Mouse (Mus musculus): ENCODE data around the gene Cyp2b23.
"Not testable (repeated sequence)": the region's sequence is repeated elsewhere in the genome, so short reads cannot be mapped to it uniquely, and the experiment has no call there.

Cyp2b23 gene

DNA sequence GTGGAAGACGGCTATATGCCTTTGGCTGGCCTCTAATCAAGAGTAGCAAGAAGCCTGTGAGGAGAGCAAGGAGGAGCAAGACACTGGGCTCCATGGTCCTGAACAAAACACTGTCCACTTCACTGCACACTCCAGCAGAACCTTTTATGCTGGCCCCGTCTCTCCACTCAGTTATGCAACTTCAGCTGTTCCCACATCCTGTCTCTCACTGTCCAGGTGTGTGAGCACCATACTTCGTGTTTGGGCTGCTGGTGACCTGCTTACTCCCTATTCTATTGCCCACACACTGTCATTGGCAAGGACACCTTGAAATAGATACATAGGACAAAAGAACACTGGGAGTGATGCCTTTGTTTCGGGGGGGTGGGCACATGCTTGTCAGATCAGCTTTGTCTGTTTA, at the start of gene Cyp2b23:
TSS of gene Cyp2b23 (minus strand) at position 101 of the 400 bp plus-strand sequence.
- DNase-seq (ENCODE audit: low read depth, low spot score): no peak

DNA sequence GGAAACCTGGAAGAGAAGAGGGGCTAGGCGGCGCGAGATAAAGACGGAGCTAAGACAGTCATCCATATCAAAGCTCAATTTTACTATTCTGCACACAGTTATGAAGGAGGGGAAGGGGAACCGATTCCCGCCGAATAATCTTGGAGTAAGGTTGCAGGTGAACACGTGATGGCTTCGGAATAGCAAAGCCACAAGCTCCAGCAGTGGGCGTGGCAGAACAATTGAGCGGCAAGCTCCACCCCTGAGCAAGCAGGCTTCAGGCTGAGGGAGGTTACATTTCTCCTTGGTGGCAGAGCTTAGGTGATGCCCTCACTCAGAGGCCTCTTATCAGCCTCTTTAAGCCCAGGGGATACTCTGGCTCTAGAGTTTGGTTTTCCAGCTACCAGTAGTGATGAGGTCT, 24.8 kb upstream of the Cyp2b23 start:
- no peak for DNase-seq (ENCODE audit: low read depth, low spot score)

DNA sequence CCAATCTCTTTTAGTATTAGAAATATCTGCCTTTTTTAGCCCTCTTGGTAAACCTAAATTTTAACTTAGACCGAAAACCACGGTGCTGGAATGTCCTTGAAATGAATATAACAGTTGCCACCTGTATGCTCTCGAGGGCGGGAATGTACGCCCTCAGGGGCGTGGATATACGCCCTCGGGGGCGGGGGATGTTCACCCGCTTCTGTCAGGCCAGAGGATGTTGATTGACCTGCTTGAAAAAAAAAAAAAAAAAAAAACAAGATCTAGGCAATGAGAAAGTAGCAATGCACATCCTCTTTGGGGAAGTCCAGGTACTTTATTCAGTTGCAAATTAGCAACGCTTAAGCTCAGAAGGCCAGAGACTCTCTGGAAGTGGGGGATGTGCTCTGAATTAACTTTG, 20.8 kb upstream of the Cyp2b23 start:
- no peak for DNase-seq (ENCODE audit: low read depth, low spot score)

DNA sequence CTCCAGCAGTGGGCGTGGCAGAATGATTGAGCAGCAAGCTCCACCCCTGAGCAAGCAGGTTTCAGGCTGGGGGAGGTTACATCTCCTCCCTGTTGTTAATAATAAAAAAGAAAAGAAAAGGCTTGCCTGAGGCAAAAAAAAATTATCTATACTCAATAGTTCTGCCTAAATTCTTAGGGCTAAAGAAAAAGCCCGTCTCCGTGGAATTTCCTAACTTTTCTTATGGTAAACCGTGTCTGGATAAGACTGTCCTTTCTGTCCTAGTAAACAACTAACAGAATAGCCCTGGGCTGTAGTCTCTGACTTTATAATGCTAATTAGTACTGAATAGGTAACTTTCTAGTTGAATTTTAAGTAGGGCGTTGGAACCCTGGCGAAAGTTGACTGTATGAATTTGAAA, 20.0 kb upstream of the Cyp2b23 start:
- DNase-seq (ENCODE audit: low read depth, low spot score): not testable (repeated sequence)

DNA sequence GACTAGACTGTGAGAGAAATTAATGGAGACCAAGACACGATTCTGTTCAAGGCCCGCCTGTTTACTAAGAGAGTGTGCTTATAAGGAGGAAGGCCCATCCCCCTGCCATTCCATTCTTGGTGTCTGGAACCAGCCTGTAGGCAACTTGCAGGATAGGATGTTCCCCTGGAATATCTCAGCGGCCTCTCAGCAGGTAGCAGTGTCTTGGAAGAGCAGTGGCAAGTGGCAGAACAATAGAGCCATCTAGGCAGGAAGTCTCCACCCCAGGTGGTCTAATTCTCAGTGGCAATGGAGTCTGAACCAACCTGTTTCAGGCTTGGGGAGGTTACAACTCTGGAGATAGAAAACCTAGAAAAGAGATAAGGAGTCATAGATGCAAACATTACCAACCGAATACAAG, 13.9 kb upstream of the Cyp2b23 start:
- no peak for DNase-seq (ENCODE audit: low read depth, low spot score)

DNA sequence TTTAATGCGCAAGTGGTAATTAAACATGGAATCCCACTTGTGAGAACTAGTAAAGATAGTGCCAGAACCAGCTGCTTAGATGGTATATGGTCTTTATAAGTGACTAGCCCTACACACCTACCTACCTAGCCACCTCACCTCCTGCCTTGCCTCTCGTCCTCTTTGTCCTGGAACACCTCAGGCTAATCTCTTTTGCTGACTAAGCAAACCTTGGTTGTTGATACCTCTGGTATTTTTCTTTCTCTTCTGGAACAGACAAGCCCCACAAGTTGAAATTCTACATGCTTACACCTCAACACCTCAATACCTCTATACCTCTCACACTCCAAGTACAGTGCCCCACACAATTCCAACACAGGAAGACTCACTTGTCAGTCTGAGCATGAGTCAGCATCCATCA, 524 bp downstream of the Cyp2b23 start:
- no peak for DNase-seq (ENCODE audit: low read depth, low spot score)

DNA sequence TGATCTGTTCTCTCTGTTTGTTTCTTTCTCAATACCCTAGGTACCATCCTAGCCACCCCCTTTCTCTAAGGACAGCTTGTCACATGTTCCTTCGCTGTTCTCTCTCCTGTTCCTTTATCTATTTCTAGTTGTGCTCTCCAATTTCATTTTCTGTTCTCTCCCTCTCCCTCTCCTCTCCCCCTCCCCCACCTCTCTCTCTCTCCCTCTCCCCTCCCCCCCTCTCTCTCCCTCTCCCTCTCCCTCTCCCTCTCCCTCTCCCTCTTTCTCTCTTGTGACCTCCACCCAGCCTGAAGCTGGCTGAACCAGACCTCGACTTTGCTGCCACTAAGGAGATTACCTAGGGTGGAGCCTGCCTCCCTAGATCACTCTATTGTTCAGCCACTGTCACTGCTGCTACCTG, 18.8 kb downstream of the Cyp2b23 start:
- not testable (repeated sequence) for DNase-seq (ENCODE audit: low read depth, low spot score)

DNA sequence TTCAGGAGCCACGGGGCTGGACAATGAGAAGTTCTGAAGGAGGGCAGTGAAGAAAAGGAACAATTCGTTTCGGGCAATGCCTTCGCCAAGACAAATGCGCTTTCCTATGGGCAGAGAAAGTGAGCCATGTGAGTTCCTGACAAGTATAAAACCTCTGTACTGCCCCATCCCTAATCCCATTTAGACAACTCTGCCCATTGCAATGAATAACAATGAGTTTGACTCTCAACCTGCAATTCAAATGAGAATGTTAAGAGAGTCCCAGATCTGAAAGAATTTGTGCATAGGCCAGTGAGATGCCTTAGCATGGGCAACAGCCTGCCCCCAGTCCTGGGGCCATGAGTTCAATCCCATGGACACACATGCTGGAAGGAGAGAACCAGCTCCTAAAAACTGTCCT, 20.2 kb downstream of the Cyp2b23 start:
- DNase-seq (ENCODE audit: low read depth, low spot score): no peak

DNA sequence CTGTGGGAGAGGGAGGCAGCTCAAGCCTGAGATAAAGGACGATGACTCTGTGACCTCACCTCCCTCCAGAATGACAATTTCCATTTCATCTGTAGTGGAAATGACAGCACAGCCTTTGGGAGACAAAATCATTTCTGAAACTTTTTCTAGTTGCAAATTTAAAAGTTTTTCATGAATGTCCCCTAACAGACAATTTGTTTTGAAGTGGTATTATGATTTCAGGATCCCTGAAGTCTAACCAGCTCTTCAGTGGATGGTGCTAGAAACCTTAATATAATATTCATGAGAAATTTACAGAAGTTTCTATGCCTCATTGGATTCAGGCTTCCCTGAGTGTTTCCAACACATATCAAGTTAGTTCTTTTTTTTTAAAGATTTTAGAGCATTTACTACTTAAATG, 67.9 kb downstream of the Cyp2b23 start, which contains the start of gene Vmn1r185:
TSS of gene Vmn1r185 (minus strand) at position 101 of the 400 bp plus-strand sequence.
- not testable (repeated sequence) for DNase-seq (ENCODE audit: low read depth, low spot score)
